Mouse (Mus musculus): ENCODE measurements around the gene Smtn.

Gene Smtn

GRCm38 (mm10) chr11:3540451-3541085 lies at the start of gene Smtn:
TSS of gene Smtn (minus strand) at chr11:3540612.
- in situ Hi-C loops (cut with MseI, MboI) = no loop called here

- in situ Hi-C loops (cut with MseI, MboI) = no loop called here
These were observed 47.7 kb upstream of the Smtn start for GRCm38 (mm10) chr11:3588036-3588672.

GRCm38 (mm10) chr11:3587350-3587749 lies 46.9 kb upstream of the Smtn start:
- in situ Hi-C loops (cut with MseI, MboI) = no loop called here

GRCm38 (mm10) chr11:3585983-3586618 lies 45.7 kb upstream of the Smtn start:
- in situ Hi-C loops (cut with MseI, MboI) = no loop called here

GRCm38 (mm10) chr11:3583127-3583526 lies 42.7 kb upstream of the Smtn start:
- in situ Hi-C loops (cut with MseI, MboI) = no loop called here

GRCm38 (mm10) chr11:3581908-3582307 lies 41.5 kb upstream of the Smtn start:
- in situ Hi-C loops (cut with MseI, MboI) = no loop called here

GRCm38 (mm10) chr11:3580306-3581084 lies 40.1 kb upstream of the Smtn start:
- in situ Hi-C loops (cut with MseI, MboI) = no loop called here

GRCm38 (mm10) chr11:3578050-3578725 lies 37.8 kb upstream of the Smtn start:
- in situ Hi-C loops (cut with MseI, MboI) = no loop called here

- in situ Hi-C loops (cut with MseI, MboI) = no loop called here
These were observed 34.8 kb upstream of the Smtn start for GRCm38 (mm10) chr11:3575238-3575637.

- in situ Hi-C loops (cut with MseI, MboI) = no loop called here
These were observed 32.7 kb upstream of the Smtn start for GRCm38 (mm10) chr11:3573092-3573491.

- in situ Hi-C loops (cut with MseI, MboI) = no loop called here
These were observed 31.8 kb upstream of the Smtn start for GRCm38 (mm10) chr11:3572181-3572580.

- in situ Hi-C loops (cut with MseI, MboI) = no loop called here
These were observed 29.9 kb upstream of the Smtn start for GRCm38 (mm10) chr11:3570321-3570720.

GRCm38 (mm10) chr11:3567896-3568295 lies 27.5 kb upstream of the Smtn start:
- in situ Hi-C loops (cut with MseI, MboI) = no loop called here

GRCm38 (mm10) chr11:3566018-3566417 lies 25.6 kb upstream of the Smtn start:
- in situ Hi-C loops (cut with MseI, MboI) = no loop called here

- in situ Hi-C loops (cut with MseI, MboI) = no loop called here
These were observed 24.0 kb upstream of the Smtn start for GRCm38 (mm10) chr11:3564451-3564850.

- in situ Hi-C loops (cut with MseI, MboI) = no loop called here
These were observed 23.4 kb upstream of the Smtn start for GRCm38 (mm10) chr11:3563853-3564252.

- in situ Hi-C loops (cut with MseI, MboI) = no loop called here
These were observed 19.8 kb upstream of the Smtn start for GRCm38 (mm10) chr11:3560202-3560601.

GRCm38 (mm10) chr11:3557852-3558251 lies 17.4 kb upstream of the Smtn start:
- in situ Hi-C loops (cut with MseI, MboI) = no loop called here

GRCm38 (mm10) chr11:3554976-3555375 lies 14.6 kb upstream of the Smtn start:
- in situ Hi-C loops (cut with MseI, MboI) = no loop called here

GRCm38 (mm10) chr11:3549791-3550190 lies 9.4 kb upstream of the Smtn start:
- in situ Hi-C loops (cut with MseI, MboI) = no loop called here

GRCm38 (mm10) chr11:3548564-3549295 lies 8.3 kb upstream of the Smtn start:
- in situ Hi-C loops (cut with MseI, MboI) = no loop called here

All from mouse trophoblast stem cell (cell line).